Mouse (Mus musculus) cerebellum, postnatal 14 days (tissue): Measurements from ENCODE around the gene Tshz2.
"Not testable (repeated sequence)": the region's sequence is repeated elsewhere in the genome, so short reads cannot be mapped to it uniquely, and the experiment has no call there.

Source experiments
- DNase-seq, 2 experiments: peaks; one replicate each; pipeline ENCODE4 v3.0.0; 2021; ENCODE audit warnings: mixed read lengths in 2 of 2

Tshz2 gene

DNA sequence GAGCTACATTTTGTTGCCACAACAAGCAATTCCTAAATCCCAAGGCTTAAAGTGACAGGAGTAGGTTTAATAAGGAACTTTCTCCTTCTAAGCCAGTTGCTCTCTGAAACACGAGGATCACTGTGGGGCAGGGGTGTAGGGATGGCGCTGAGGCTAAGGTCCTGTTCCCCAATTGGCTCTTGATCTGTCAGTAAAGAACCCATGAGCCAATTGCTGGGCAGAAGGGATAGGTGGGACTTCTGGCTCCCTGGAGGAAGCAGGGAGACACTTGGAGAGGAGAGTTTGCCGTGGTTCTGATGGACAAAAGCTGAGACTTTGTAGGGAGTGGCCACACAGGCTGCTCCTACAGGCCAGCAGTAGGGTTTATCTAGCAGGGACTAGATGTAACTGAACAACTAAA lies 128.9 kb downstream of the Tshz2 start:
- no peak for DNase-seq

- DNase-seq, result no peak
Measured at GRCm38 (mm10) chr2:169762301-169762700, 129.5 kb downstream of the Tshz2 start.

GRCm38 (mm10) chr2:169763716-169764115 lies 130.9 kb downstream of the Tshz2 start:
- DNase-seq, result no peak

- DNase-seq, result no peak
Measured at GRCm38 (mm10) chr2:169766247-169766646, 133.4 kb downstream of the Tshz2 start.

DNA sequence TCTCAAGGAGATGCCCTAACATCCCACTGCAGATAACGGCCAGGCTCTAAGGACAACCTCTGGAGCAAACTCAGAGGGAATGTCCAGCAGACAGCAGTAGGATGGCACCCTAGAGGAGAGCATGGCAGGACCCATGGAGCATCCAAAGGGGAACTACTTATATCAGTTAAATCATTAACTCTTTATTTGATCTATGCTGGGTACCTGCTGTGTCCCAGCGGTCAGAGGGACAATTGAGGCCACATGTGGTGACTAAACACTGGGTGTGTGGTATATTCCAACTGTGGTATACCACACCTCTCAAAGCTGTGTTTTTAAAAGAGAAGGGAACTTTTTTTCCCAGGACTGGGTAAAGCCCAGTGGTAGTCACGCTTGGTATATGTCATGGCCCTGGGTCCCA lies 134.5 kb downstream of the Tshz2 start:
- no peak for DNase-seq

DNA sequence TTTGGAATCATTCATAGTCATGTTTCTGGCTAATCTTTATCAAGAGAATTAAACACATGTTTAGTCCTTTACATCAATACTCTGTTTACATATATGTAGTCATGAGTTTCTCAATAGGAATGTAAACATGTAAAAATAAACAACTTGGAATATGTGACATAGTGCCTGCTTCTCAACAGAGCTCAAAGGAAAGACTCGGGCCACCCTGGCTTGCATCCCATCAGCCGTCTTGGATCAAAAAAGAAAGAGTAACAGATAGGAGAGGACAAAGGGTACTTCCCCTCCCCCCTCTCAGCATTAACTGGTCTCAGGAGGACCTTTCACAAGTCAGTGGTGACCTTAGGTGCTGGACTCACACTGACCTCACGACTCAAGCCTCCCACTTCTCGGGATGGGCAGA lies 142.3 kb downstream of the Tshz2 start:
- no peak for DNase-seq

DNA sequence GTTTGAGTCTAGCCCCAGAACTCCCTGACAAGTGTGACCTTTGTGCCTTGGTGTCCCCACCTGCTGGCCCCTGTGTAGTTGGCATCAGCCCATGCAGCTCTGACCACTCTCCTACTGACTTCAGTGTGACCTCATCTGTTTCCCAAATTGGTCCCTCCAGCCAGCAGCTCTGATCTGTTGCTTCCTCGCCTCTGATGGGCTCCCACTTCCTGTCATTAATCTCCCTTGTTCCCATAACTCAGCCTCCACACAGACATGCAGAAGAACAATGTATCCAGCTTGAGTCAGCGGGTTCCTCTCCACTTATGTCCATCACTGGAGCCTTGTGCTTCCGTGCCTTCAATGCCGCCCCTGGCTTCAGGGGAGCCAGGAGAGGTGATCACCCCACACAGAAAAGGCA lies 144.4 kb downstream of the Tshz2 start:
- no peak for DNase-seq

DNA sequence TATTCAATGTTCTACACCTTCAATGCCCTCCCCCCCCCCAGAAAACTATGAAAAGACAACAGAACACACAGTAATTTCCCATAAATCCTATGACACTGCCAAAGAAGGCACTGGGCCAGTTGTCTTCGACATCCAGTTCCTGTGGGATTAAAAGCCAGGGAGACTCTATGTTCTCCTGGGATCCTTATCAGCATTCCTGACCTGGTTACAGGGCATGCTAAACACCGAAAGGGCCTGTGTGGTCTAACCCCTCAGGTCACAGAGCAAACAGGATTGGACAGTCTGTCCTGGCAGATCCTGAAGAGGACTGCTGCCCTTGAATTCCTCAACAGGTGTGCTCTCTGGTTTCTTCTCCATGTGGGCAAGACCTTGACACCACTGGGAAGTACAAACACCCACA lies 145.0 kb downstream of the Tshz2 start:
- DNase-seq, result no peak

- no peak for DNase-seq
Measured at GRCm38 (mm10) chr2:169778740-169779345, 146.0 kb downstream of the Tshz2 start.

- DNase-seq, result not testable (repeated sequence)
Measured at GRCm38 (mm10) chr2:169781671-169782070, 148.9 kb downstream of the Tshz2 start.

DNA sequence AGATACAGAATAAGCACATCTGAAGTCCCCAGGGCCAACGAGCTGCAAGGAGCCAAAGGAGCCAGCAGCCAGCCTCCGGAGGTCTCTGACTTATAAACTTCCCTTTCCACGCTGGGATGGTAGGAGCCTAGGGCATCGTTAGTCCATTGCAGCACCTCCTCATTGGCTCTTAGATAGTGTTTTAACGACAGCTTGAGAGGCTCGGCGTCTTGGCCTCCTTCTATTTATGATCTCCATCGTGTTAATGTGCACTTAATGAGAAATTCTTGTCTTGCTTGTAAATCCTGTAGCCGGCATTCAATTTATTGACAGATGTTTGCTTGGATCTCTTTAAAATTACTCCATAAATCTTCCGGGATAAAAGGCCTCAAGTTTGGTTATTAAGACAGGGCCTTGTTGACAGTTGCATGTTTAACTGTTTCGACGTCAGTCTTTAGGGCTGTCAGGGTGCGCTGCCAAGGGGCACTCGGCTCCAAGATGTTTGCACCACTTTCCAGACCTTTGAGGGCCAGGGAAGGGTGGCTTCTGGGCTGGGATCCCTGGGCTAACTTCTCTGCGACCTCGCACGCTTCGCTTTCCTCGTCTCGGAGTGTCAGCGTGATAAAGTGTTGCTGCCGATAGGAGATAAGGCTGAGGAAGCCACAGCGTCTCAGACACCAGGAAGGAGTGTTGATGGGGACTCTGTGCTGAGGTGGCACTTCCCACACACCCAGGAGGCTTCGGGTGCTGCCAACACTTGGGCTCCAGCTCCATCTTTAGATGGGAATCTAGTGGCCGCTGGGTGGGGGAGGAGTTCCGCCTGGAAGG lies 150.3 kb downstream of the Tshz2 start:
- no peak for DNase-seq

- DNase-seq, result no peak
Measured at GRCm38 (mm10) chr2:169783681-169784033, 150.8 kb downstream of the Tshz2 start.

DNA sequence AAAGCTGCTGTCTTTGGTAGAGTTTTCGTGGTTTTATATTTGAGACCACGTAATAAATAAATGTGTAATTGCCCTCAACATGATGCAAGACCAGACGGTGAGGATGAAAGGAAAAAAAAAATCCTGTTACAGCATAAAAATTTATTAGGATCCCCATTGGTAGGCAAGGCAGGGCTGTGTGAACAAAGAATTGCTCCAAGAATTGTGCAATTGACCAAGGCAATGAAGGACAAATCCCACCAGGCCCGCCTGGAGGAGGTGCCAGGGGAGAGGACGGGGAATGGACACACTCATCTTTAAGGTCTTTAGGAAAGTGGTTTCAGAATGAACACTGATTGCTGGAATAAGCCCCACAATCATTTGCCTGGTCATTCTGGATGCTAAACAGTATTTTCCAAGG lies 154.6 kb downstream of the Tshz2 start:
- no peak for DNase-seq

DNA sequence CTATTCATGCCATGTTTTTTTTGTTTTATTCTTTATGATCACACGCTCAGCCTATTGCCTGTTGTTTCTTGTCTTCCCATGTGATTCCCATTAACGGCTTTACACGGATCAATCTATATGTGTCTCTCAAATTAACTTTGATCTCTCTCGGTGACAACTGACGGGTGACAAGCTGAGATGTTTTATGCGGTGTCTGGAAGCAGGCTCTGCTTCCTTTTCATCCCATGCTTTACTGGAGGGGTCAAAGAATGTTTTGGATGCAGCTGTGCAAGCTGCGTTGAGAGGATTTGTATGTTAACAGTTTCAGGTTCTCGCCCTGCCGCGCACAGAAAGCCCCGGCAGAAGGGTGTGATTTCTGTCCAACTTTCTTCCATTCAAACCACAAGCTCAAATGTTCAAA lies 155.1 kb downstream of the Tshz2 start:
- no peak for DNase-seq

- DNase-seq, result peak; percentile 43 to 51
Measured at GRCm38 (mm10) chr2:169790439-169791131, 157.8 kb downstream of the Tshz2 start.

DNA sequence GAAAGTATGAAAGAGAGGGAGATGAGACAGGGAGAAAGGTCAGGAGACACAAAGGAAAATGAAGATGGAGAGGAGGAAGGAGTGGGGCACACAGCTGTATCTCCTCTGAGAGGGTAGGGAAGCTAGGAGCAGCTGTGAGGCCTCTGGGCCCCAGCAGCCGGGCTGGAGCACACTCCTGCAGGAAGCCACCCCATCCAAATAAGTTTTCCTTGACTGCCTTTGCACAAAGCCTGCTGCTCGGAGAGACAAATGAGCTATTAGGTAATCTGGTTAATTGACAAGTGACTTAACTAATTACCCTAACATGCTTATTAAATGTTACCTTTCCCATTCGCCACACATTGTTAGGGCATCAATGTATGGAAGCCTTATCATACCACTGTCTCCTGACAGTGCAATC lies 159.9 kb downstream of the Tshz2 start:
- no peak for DNase-seq

DNA sequence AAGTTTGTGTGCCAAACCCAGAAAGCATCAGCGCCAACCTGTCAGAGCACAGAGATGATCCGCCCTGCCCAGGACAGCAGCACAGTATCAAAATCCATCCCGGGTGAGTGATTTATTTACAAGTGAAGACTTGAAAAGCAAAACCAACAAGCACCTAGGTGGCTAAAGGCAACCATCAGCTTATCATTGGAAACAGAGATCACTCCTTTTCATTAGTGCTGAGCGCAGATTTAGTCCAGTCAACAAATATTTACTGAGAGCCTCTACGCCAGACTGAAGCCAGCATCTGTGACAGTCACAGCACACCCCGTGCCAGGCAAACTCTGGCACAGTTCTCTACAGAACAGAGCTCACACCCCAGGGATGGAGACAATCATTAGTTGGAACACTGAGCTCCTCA lies 169.4 kb downstream of the Tshz2 start:
- DNase-seq, result no peak

DNA sequence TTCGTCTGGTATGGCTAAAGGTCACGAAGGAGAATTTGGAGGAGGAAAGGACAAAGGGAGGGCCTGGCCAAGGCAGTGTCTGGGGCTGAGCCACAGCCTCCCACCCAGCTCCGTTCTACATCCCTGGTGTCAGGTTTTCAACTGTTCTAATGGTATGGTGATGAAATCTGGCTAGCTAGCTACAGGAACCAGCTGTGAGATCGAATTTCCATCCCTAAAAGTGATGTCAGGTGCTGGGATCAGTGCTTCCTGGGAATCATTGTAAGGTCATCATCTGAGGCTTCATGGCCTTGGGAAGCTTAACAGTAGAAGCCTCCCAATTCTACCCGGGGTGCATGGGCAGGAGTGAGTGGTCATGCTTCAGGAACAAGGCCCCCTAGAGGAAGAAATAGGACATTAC lies 171.6 kb downstream of the Tshz2 start:
- no peak for DNase-seq

DNA sequence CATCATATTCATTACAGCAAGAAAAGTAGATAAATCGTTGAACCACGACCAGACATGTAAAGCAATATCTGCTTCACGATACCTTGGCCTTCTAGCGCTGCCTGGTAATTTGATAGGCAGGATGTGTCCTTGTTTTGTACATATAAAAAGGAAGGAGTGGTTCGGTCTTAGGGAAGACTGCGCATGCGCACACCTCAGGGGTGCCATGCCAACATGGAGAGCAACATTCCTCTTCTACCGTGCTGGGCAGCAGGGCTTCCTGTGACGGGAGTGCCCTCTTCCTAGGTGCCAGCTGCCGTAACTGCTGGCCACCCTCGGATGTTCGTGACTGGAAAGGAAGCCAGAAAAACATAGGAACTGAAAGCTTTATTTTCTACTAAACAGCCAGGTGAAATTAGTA lies 172.7 kb downstream of the Tshz2 start:
- no peak for DNase-seq

DNA sequence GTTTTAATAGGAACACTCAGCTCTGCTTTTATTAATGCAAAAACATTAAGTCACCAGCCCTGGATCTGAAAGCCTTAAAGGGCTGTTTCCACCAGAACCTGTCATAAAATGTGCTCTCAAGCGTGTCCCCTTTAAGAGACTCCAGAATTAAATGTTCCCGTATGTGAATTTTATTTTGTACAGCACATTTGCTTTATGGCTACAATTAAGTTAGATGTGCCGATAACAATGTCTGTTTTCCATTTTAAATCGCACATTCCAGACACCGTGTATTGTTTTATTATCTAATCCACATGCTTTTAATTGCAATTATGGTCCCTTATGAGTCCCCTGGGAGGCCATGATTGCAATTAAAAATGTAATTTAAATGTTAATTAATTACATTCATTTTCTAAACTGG lies 178.8 kb downstream of the Tshz2 start:
- DNase-seq, result no peak

- DNase-seq, result no peak
Measured at GRCm38 (mm10) chr2:169812055-169812454, 179.2 kb downstream of the Tshz2 start.

GRCm38 (mm10) chr2:169812940-169813339 lies 180.1 kb downstream of the Tshz2 start:
- no peak for DNase-seq

- peak; percentile 47 to 62 for DNase-seq
Measured at GRCm38 (mm10) chr2:169814351-169814750, 181.5 kb downstream of the Tshz2 start.

DNA sequence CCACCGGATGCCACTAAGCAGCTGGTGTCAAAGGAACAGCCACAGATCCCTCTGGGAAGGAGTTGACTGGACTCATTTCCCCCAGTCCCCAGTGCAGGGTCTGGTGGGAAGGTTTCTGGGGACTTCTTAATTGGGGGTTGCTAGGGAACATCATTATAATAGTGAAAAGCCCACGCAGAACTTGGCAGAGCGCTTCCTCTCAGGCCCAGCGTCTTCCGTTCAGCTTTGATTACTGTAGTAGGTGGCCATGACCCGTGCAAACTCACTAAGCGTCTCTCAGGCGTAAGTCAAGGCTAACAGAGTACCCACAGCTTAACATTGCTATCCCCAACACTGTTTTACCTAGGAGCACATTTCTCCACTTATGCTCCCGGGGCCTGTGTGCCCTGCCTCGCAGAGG lies 181.9 kb downstream of the Tshz2 start:
- peak in 1 of 2 experiments; percentile 13 for DNase-seq
